Mouse (Mus musculus): Measurements from ENCODE around the gene Rtl3.

The Rtl3 gene

DNA sequence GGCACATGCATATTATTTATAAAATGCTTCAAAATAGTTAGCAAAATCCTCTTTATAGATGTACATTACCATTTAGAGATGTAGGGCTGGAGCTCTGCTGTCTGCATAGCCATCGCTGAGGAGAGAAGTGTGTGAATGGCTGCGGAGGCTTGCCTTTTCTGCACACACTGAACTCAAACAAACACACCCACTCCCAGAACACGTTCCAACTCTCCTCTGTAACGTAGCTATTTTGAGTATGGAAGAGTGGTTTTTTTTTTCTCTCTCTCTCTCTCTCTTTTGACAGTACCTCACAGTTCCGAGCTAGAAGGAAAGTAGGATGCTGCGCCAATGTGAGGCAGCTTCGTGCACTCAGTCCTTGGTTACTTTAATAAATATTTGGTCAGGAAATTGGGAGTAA, at the start of gene Rtl3:
TSS of gene Rtl3 (minus strand) at position 236 of the 400 bp plus-strand sequence.
- no peak for DNase-seq (ENCODE audit: low read depth)

DNA sequence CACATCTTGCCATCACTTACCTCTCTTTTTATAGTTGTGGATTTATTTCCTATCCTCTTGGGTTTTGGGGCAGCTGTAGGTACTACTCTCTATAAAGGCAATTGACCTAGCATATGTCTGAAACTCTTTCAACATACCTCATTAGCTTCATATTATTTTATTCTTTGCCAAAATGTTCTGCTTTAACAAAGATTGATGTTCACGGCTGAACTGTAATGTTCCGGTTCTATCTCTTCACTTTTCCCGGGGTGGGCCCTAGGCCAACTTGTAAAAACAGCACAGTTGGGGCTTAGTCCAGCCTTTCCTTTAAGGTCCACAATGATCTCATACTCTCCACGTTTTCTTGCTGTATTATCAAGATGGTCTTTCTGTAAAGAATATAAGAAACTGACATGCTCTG, 31.9 kb upstream of the Rtl3 start:
- DNase-seq (ENCODE audit: low read depth) = no peak

DNA sequence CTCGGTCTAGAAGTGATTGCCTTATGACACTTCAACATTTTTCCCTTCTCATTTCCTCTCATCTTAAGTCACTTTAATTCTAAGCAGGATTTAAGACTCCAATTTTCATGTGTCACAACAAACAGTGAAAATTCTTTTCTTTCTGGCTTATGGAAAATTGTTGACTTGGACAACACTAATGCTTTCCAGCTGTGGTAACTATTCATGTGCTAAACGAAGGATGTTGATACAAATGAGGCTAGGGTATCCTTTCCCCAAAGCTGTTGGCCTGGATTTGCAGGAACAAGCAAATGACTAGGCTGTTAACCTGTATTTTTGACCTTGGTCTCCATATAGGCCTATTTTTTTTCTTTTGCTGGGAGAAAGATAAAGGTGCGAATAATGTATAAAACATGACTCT, 31.4 kb upstream of the Rtl3 start:
- no peak for DNase-seq (ENCODE audit: low read depth)

DNA sequence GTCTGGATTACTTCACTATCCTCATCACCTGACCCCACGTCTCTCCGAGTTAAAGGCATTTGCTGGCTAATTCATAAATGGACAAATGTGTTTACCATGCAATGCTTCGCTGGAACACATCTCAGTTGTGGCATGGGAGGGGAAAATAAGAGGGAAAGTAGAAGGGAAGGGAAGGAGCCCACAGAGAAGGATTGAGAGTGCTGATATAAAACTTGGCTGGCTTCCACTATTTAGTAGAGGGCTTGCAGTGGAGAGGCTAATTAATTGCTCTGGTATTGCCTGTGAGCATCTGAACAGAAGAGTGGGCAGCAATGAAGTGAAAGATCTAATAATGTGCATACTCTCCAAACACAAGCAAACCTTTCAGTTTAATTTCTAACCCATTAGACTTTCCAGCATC, 31.0 kb upstream of the Rtl3 start:
- DNase-seq (ENCODE audit: low read depth) = no peak

DNA sequence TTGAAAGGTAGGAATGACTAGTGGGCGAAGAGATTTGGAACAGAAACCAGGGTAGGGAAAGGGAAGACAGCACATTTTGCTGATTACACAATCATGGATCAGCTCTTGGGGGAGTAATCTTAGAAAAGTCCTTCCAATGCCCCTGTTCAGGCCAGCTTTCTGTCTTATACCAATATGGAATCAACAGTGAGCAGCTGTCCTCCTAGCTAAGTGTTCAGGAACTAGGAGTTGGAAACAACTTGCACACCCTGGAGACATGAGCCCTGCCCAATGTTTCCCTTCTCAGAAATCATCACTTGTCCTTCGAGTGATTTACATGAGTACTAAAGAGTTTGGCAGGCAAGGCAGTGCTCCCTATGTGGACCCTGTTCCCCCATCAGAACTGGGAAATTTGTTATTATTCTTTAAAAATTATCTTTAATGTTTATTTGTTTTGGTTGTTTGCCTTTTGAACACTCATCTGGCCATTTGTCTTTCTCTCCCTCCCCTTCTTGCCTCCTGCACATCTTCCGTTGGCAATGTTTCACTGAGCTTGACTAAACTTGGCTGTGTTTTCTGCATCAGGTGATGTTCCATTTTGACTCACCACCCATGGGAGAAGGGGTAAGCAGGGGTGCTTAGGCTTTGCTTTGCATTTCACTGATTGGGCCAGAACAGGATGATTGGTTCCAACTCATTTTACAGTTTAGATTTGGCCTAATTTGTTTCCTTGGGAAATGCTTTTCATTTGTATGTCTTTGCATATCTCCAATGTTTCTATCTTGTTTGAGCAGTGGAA, 13.3 kb upstream of the Rtl3 start:
- no peak for DNase-seq (ENCODE audit: low read depth)

DNA sequence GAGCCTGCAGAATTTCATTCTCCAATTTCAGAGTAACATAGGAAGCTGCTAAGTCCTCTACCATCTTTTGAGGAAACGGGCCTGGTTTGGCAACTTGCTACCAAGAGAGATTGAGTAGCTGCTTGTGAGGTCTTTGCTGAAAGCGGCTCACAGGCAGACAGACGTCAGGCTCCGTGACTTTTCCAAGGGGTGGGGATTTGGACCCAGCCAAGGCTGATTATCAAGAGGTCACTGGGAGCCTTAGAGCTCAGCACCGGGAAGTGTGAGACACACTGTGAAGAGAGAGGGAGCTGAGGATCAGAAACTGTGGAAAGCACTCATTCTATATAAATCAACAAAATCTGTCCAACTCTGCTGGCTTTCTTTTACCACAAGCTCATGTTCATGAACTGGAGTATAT, 853 bp downstream of the Rtl3 start:
- DNase-seq (ENCODE audit: low read depth) = no peak

DNA sequence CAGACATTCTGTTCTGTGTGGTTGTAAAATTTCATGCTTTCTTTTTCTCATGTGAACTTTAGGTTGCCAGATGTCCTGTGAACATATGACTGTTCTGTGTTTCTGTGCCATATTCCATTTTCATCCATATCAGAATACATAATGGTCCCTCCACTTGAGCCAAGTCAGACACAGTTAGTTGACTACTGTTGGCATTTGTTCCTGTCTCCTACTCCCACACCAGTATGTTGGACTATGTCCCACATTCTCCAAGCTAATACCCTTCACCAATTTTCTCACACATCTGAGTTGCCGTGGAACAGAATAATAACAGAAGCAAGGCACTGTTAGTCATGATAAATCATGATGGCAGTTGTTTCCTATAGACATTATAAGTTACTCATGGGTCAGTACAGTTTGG, 9.9 kb downstream of the Rtl3 start:
- no peak for DNase-seq (ENCODE audit: low read depth)

DNA sequence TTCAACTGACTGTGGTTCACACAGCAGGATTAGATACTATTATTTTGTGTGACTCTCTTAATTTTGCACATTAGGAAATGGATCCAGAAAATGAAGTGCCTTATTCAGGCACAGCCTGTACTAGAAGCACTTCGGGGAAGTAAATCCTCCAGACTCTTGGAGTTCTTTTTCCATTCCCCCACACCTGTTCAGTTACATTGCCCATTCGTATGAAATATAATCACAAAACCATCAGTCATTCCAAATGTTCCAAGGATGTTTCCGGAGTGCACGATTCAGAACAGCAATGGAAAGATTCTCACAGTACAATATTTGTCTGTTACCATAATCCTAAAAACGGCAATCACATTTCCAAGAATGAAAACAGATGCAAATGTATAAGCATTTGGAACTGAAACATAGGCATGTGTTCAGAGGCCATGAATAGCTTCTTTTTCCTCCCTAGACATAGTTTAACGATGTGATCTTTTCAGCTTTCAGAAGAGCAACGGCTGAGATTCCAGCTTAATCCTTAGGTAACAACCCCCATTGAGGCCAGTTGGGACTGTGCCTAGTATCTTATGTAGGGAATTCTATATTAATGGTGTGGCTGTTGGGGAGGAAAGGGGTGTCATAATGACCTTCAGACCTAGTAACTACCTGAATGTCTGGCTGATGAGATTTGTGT, 30.8 kb downstream of the Rtl3 start:
- no peak for DNase-seq (ENCODE audit: low read depth)

DNA sequence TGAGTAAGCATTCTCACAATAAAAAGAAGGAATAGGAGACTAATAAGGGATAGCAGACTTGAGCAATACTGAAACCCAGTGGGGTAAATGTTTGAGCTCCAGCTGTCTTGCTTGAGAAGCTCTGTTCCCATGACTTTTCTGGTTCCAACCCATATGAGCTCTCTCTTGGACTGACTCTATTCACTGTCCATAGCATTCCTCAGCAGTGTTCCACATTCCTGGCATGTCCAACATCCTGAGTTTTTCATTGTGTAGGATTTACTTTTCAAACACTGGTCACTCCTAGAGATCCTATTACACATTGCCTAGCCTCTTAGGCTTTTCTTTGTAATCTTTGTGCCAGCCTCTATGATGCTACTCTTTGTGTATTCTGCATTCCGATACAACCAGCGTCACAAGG, 36.1 kb downstream of the Rtl3 start:
- no peak for DNase-seq (ENCODE audit: low read depth)

DNA sequence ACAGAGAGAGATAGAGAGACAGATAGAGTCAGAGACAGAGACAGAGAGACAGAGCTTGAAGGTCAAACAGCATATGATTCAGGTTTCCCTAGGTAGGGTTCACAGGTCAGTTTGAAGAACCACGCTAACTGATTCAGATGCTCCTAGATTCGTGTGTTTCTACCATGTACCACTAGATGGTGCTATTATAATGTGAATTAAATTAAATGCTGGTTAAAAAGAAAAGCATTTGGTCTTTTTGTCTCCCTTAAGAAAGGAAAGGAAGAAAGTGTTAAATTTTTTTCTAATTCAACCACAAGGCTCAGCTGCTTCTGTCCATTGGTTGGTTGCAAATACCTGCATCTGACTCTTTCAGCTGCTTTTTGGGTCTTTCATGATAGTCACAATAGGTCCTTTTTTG, 45.8 kb downstream of the Rtl3 start:
- DNase-seq (ENCODE audit: low read depth) = peak; percentile 5
